Mouse (Mus musculus) liver, adult 2 months (tissue): ENCODE measurements around the gene Nr1h2. TPM values are rescaled to one million over a fixed set of nuclear protein-coding genes. Genes with fewer than 3 reads are reported as not detected.

Experiments
- DNase-seq: peaks from one replicate; pipeline ENCODE4 v3.0.0-alpha.2; 2011; ENCODE audit warnings: low read depth, low spot score; ENCODE audit errors: extremely low read depth
- H3K27ac ChIP-seq: fragments of 200-500 bp; replicated peaks from 2 replicates; pipeline ENCODE4 v1.5.1; 2012; ENCODE audit warnings: low read depth, mild to moderate bottlenecking, control low read depth, inconsistent platforms, low read length; ENCODE audit not compliant: insufficient read depth
- H3K27me3 ChIP-seq: fragments of 200-500 bp; 2 replicates; pipeline ENCODE4 v1.6.1; 2012; ENCODE audit warnings: mild to moderate bottlenecking, moderate library complexity, low read length, inconsistent platforms; ENCODE audit not compliant: control insufficient read depth, insufficient read depth
- H3K36me3 ChIP-seq: fragments of 200-500 bp; 2 replicates; pipeline ENCODE4 v1.6.1; 2012; ENCODE audit warnings: low read length, inconsistent platforms; ENCODE audit not compliant: control insufficient read depth, insufficient read depth
- H3K4me1 ChIP-seq: fragments of 200-500 bp; 2 replicates; pipeline ENCODE4 v1.6.1; 2011; ENCODE audit warnings: low read length; ENCODE audit not compliant: control insufficient read depth, insufficient read depth
- H3K4me3 ChIP-seq: fragments of 200-500 bp; 2 replicates; pipeline ENCODE4 v1.5.1; 2011; ENCODE audit warnings: low read depth, mild to moderate bottlenecking, control low read depth, low read length, moderate library complexity; ENCODE audit not compliant: insufficient read depth
- H3K79me2 ChIP-seq: fragments of 200-500 bp; 2 replicates; pipeline ENCODE4 v1.6.1; 2012; ENCODE audit warnings: inconsistent platforms, mild to moderate bottlenecking, low read length, moderate library complexity; ENCODE audit not compliant: control insufficient read depth, insufficient read depth
- H3K9ac ChIP-seq: fragments of 200-500 bp; 2 replicates; pipeline ENCODE4 v1.6.1; 2012; ENCODE audit warnings: low read depth, mild to moderate bottlenecking, control low read depth, inconsistent platforms, low read length
- CTCF ChIP-seq: fragments of 200-500 bp; IDR thresholded peaks from 2 replicates; pipeline ENCODE4 v1.5.1; 2011; ENCODE audit warnings: low read depth, low read length, control low read depth
- POLR2A ChIP-seq: fragments of 200-500 bp; IDR thresholded peaks from 2 replicates; pipeline ENCODE4 v1.6.1; 2011; ENCODE audit warnings: low read length, control low read depth; ENCODE audit not compliant: insufficient read depth; ENCODE audit errors: extremely low read depth
- WGBS: fragments of 180-500 bp; shearing (Covaris S2); methylation state at CpG from one replicate; pipeline ENCODE4 v1.1.7; 2018; 5-methylcytosine and 5-hydroxymethylcytosine counted together
- polyA plus RNA-seq: library from polyadenylated mRNA; depleted of rRNA; stranded (reverse); fragments of >200 nt; gene quantifications from 2 replicates; pipeline ENCODE4 v1.2.3, GENCODE M21; 2012
- total RNA-seq: library from RNA; depleted of rRNA; stranded (reverse); fragments of >200 nt; gene quantifications from 2 replicates; pipeline ENCODE4 v1.2.3, GENCODE M21; 2014

Nr1h2 gene
- total and polyA plus RNA-seq, 2 experiments, result 21.6 to 80.3 TPM

- H3K9ac ChIP-seq, result no peak overlapping the region
- H3K4me3 ChIP-seq, result no peak overlapping the region
- TF ChIP-seq POLR2A (no peak), CTCF (no peak)
- no peak overlapping the region for H3K27ac ChIP-seq
- no peaks in the 10 kb centered on the region for H3K36me3 ChIP-seq
- H3K79me2 ChIP-seq, result no peaks in the 10 kb centered on the region
- 78% methylated on average over 5 of the region's 5 CpGs for WGBS
- H3K4me1 ChIP-seq, result no peaks in the 10 kb centered on the region
- DNase-seq, result no peak
- no peaks in the 10 kb centered on the region for H3K27me3 ChIP-seq
Observed at GRCm38 (mm10) chr7:44572956-44573484, 19.3 kb upstream of the Nr1h2 start.

- WGBS, result 47% methylated on average over 7 of the region's 7 CpGs
- Histone ChIP-seq H3K4me3 (no peak within 1 kb of the TSS), H3K27me3 (no peaks in the 10 kb centered on the region), H3K36me3 (no peaks in the 10 kb centered on the region), H3K27ac (no peak within 1 kb of the TSS), H3K9ac (no peak within 1 kb of the TSS), H3K4me1 (no peaks in the 10 kb centered on the region), H3K79me2 (no peaks in the 10 kb centered on the region)
- no peak for DNase-seq
- TF ChIP-seq CTCF (no peak), POLR2A (no peak)
Observed at GRCm38 (mm10) chr7:44572213-44572701, 18.5 kb upstream of the Nr1h2 start, which contains the start of gene Napsa. TSS of gene Napsa (plus strand) at chr7:44572380.

- Histone ChIP-seq H3K9ac (no peak overlapping the region), H3K4me1 (no peaks in the 10 kb centered on the region), H3K27ac (no peak overlapping the region), H3K79me2 (no peaks in the 10 kb centered on the region), H3K4me3 (no peak overlapping the region), H3K36me3 (no peaks in the 10 kb centered on the region), H3K27me3 (no peaks in the 10 kb centered on the region)
- TF ChIP-seq CTCF, result no peak
- TF ChIP-seq POLR2A, result no peak
- no peak for DNase-seq
- 82% methylated on average over 4 of the region's 4 CpGs for WGBS
Observed at GRCm38 (mm10) chr7:44571811-44572210, 18.1 kb upstream of the Nr1h2 start.

DNA sequence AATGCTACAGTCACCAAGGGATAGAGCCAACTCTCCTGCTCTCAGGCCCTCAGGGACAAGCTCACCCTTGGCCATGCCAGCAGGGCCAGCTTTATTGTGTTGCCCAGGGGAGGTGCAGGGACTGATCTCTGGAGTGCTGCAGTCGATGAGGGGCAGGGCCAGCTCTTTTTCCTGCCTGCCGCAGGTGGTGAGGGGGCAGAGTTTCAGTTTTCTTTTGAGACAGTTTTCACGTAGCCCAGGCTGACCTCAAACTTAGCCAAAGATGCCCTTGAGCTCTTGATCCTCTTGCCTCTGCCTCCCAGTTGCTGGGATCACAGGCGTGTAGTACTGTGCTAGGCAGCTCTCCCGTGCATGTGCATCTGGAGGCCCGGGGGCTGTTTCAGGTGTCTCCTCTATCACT, 17.2 kb upstream of the Nr1h2 start:
- no peak for TF ChIP-seq CTCF
- no peak for TF ChIP-seq POLR2A
- no peak overlapping the region for H3K27ac ChIP-seq
- no peaks in the 10 kb centered on the region for H3K79me2 ChIP-seq
- no peak overlapping the region for H3K4me3 ChIP-seq
- no peaks in the 10 kb centered on the region for H3K36me3 ChIP-seq
- H3K4me1 ChIP-seq, result no peaks in the 10 kb centered on the region
- H3K9ac ChIP-seq, result no peak overlapping the region
- WGBS, result 75% methylated on average over 6 of the region's 6 CpGs
- H3K27me3 ChIP-seq, result no peaks in the 10 kb centered on the region
- DNase-seq, result no peak

DNA sequence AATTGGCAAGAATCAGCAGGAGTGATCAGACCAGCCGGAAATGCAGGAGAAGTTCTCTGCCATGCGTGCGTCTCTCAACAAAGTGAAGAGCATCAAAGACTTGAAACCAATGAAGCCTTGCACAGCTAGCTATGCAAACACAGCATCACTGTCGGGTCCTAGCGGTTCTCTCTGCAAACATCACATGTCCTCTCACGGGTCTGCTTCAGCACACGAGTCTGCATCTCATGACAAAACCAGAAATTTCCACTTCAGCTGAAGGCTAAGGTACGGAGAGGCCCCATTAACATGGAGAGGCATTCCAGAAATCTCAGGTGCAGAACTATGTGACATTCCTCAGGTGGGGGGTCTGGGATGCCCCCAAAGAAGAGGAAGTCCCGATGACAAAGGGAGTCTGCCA, 15.1 kb upstream of the Nr1h2 start:
- Histone ChIP-seq H3K27me3 (no peaks in the 10 kb centered on the region), H3K79me2 (no peaks in the 10 kb centered on the region), H3K36me3 (no peaks in the 10 kb centered on the region), H3K4me1 (no peaks in the 10 kb centered on the region), H3K4me3 (no peak overlapping the region), H3K27ac (no peak overlapping the region), H3K9ac (no peak overlapping the region)
- WGBS, result 38% methylated on average over 9 of the region's 9 CpGs
- no peak for TF ChIP-seq CTCF
- TF ChIP-seq POLR2A, result no peak
- DNase-seq, result no peak

DNA sequence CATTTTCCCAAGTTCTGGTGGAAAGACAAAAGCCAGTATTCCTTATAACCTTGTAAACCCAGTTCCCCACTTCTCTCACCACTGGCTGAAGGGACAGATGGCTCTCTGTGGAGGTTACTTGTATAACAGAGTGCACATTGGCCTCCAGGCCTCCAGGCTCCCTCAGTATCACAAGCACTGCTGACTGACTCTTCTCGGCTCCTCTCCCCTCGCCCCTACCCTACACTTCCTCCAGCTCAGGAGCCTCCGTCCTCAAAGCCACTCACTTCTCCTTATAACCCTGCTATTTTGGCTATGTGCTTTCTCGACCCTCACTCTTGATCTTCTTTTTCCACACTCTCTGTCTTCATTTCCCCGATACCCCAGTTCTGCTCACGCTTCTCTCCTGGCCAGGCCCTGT, 11.7 kb upstream of the Nr1h2 start:
- H3K27me3 ChIP-seq, result no peaks in the 10 kb centered on the region
- no peaks in the 10 kb centered on the region for H3K79me2 ChIP-seq
- WGBS, result 78% methylated on average over 6 of the region's 6 CpGs
- DNase-seq, result no peak
- H3K36me3 ChIP-seq, result no peaks in the 10 kb centered on the region
- no peak for TF ChIP-seq POLR2A
- no peak for TF ChIP-seq CTCF
- no peaks in the 10 kb centered on the region for H3K4me1 ChIP-seq
- H3K4me3 ChIP-seq, result no peak overlapping the region
- no peak overlapping the region for H3K27ac ChIP-seq
- no peak overlapping the region for H3K9ac ChIP-seq
